Mouse (Mus musculus) brain, adult 2 months (tissue): ENCODE data around the gene Olfr1022.

Experiments
- DNase-seq: peaks from one replicate; pipeline ENCODE4 v3.0.0; 2011; ENCODE audit warnings: low read depth, low spot score

The Olfr1022 gene

DNA sequence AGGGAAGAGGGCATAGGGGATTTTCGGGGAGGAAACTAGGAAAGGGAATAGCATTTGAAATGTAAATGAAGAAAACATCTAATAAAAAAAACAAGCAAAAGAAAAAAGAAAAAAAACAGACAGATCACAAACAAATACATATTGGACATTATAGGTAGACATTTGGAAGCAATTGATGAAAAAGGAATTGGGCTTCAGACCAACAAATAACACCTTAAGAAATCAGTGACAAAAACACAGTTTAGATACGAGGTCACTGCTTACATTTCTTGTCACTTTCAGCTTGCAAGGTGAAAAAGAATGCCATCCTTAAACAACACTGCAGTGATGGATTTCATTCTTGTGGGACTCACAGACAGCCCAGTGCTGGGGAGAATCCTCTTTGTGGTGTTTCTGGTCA lies at the start of gene Olfr1022:
Gene Olfr1022, plus strand, starts transcription at position 301 of the 400 bp plus-strand sequence.
- DNase-seq, result no peak

DNA sequence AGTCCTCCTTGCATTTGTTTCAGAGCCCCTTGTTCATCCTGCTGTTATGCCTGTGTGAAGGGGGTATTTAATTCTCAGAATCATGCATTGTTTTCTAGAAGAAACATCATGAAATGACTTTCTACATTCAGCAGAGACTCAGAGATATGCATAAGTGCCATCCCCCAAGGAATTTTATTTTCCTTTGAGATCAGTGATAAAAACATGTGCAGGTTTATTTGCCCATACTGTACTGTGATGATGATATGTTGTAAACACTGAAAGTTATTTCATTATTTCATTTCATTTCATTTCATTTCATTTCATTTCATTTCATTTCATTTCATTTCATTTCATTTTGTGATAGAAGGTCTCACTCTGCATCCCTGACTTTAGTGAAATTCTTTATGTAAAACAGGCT lies 23.0 kb upstream of the Olfr1022 start, which contains the start of gene Olfr1019:
Gene Olfr1019, minus strand, starts transcription at position 101 of the 400 bp plus-strand sequence.
- no peak for DNase-seq

DNA sequence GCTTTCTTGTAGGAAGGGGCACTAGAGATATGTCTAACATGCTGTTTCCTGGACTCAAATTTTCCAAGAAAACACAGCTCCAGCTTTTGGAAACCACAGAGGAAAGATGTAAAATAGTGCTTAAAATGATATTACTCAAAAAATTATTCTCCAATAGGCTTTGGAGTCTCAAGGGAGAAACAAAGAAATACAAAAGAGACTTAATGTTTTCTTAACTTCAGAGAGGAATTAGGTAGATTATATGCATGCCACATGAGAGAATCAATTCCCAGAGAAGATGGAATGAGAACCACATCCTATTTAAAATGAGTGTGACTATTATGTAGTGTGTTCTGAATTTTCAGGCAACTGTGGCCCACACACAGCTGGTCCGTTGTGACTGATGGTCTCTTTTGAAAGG lies 21.7 kb upstream of the Olfr1022 start, which contains the start of gene Olfr1020:
Gene Olfr1020, plus strand, starts transcription at position 301 of the 400 bp plus-strand sequence.
- peak; percentile 1 for DNase-seq

DNA sequence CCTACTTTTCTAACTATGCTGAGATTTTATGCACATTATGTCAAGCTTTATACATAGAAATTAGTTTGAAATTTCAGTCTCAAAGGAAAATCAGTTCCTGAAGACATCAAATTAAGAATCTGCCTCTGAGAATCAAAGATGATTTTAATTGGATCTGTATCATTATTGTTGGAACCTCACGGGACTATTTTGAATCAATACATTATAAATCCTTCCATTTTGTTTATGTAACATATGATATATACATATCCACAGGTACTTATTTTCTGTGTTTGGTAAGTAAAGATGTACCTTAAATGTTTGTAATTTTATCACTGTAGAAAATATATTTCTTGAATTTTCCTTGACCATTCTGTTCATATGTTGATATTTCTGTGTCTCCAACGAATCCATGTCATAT lies 16.9 kb downstream of the Olfr1022 start, which contains the start of gene Olfr1023:
Gene Olfr1023, plus strand, starts transcription at position 301 of the 400 bp plus-strand sequence.
- no peak for DNase-seq

DNA sequence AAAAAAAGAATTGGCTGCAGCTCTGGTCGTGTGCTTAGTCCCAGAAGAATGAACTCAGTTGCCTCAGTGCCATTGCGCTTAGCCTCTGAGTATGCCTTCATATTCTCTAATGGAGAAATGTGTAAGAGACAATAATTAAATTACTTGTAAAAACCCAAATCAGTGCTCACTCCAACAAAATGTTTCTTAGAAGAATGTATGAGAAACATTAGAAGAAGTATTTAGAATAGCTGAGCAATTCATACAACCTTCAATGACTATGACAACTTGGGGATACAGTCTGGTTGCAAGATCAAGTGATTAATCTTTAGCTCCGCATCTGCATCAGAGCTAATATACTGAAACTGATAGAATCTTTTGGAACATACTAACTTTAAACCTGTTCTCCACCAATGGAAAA lies 36.6 kb downstream of the Olfr1022 start, which contains the start of gene Olfr1024:
Gene Olfr1024, minus strand, starts transcription at position 101 of the 400 bp plus-strand sequence.
- DNase-seq, result no peak

DNA sequence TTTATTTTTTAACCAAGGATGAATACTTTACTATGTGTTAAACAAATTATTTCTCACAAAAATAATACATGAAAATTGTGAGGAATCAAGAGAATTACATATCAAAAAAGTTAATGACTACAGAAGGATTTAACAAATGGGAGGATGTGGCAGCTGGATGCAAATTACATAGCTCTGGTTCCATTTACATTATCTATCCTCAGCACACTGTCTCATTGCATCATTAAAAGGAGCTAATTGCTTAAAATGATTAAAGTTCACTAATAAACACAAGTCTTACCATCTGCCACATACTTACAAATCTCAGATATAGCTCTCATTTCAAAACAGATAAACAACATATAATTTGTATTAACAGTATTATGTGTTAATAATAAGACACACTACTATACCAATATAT lies 44.8 kb downstream of the Olfr1022 start:
- no peak for DNase-seq

DNA sequence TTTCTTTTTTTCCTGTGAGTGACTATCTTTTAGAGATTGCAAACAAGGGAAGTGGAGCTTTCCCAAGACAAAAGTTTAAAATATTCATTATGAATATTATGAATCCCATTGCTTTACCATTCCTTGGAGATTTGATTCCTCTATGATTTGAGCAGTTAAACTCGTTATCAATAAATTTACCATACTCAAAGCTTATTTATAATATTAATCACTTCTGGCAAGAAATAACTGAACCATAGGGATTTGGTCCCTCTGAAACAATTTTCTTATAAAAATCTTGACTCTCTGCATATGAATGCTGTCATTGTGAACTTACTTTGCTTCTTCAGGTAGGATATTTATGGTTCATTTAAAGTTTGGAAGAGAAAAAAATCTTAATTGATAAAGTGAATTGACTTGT lies 46.5 kb downstream of the Olfr1022 start, which contains the start of gene Olfr1025-ps1:
Gene Olfr1025-ps1, plus strand, starts transcription at position 301 of the 400 bp plus-strand sequence.
- no peak for DNase-seq
